Mouse (Mus musculus): ENCODE measurements around the gene Olfr808.

Gene Olfr808

GRCm38 (mm10) chr10:129765182-129765581, at the start of gene Olfr808:
Gene Olfr808 (plus strand): TSS chr10:129765482.
- Histone ChIP-seq H3K4me3 (replicated peaks; ENCODE audit: low read length) (no peak within 1 kb of the TSS), H3K36me3 (ENCODE audit: insufficient read depth, low read length) (no peaks in the 10 kb centered on the region), H3K4me1 (replicated peaks; ENCODE audit: low read depth, low read length) (no peaks in the 10 kb centered on the region), H3K27me3 (ENCODE audit: insufficient read depth, low read length) (no peaks in the 10 kb centered on the region), H3K9me3 (ENCODE audit: low read length) (no peaks in the 10 kb centered on the region)
- TF ChIP-seq NANOG (IDR thresholded peaks at IDR 0.05; ENCODE audit: borderline replicate concordance, low read length) (no peak), CTCF (conservative IDR thresholded peaks at IDR 0.05; ENCODE audit: low read length) (no peak), POU5F1 (IDR thresholded peaks at IDR 0.05; ENCODE audit: borderline replicate concordance, low read length) (no peak)

GRCm38 (mm10) chr10:129729275-129729674, 36.0 kb upstream of the Olfr808 start, which contains the start of gene Olfr805:
Gene Olfr805 (minus strand): TSS chr10:129729375.
- peaks cover 3% of the 10 kb centered on the region for H3K9me3 ChIP-seq (ENCODE audit: low read length)
- H3K27me3 ChIP-seq (ENCODE audit: insufficient read depth, low read length), result no peaks in the 10 kb centered on the region
- no peak for TF ChIP-seq CTCF (conservative IDR thresholded peaks at IDR 0.05; ENCODE audit: low read length)
- TF ChIP-seq NANOG (IDR thresholded peaks at IDR 0.05; ENCODE audit: borderline replicate concordance, low read length), result no peak
- TF ChIP-seq POU5F1 (IDR thresholded peaks at IDR 0.05; ENCODE audit: borderline replicate concordance, low read length), result no peak

GRCm38 (mm10) chr10:129741821-129742220, 23.5 kb upstream of the Olfr808 start, which contains the start of gene Olfr806:
Gene Olfr806 (minus strand): TSS chr10:129741921.
- Histone ChIP-seq H3K36me3 (ENCODE audit: insufficient read depth, low read length) (no peaks in the 10 kb centered on the region), H3K27me3 (ENCODE audit: insufficient read depth, low read length) (no peaks in the 10 kb centered on the region), H3K9me3 (ENCODE audit: low read length) (no peaks in the 10 kb centered on the region), H3K4me3 (replicated peaks; ENCODE audit: low read length) (no peak within 1 kb of the TSS), H3K4me1 (replicated peaks; ENCODE audit: low read depth, low read length) (no peaks in the 10 kb centered on the region)
- TF ChIP-seq NANOG (IDR thresholded peaks at IDR 0.05; ENCODE audit: borderline replicate concordance, low read length), result no peak
- TF ChIP-seq POU5F1 (IDR thresholded peaks at IDR 0.05; ENCODE audit: borderline replicate concordance, low read length), result no peak
- no peak for TF ChIP-seq CTCF (conservative IDR thresholded peaks at IDR 0.05; ENCODE audit: low read length)

More at GRCm38 (mm10) chr10:129729275-129729674, 36.0 kb upstream of the Olfr808 start, which contains the start of gene Olfr805:
- Histone ChIP-seq H3K36me3 (ENCODE audit: insufficient read depth, low read length) (no peaks in the 10 kb centered on the region), H3K4me1 (replicated peaks; ENCODE audit: low read depth, low read length) (no peaks in the 10 kb centered on the region), H3K4me3 (replicated peaks; ENCODE audit: low read length) (no peak within 1 kb of the TSS)

GRCm38 (mm10) chr10:129757693-129758092, 7.6 kb upstream of the Olfr808 start, which contains the start of gene Olfr807:
Gene Olfr807 (minus strand): TSS chr10:129757793.
- Histone ChIP-seq H3K27me3 (ENCODE audit: insufficient read depth, low read length) (no peaks in the 10 kb centered on the region), H3K4me3 (replicated peaks; ENCODE audit: low read length) (no peak within 1 kb of the TSS), H3K4me1 (replicated peaks; ENCODE audit: low read depth, low read length) (0 out of 2 replicates have a peak, but pooled peaks cover 2% of the 10 kb centered on the region), H3K36me3 (ENCODE audit: insufficient read depth, low read length) (no peaks in the 10 kb centered on the region), H3K9me3 (ENCODE audit: low read length) (no peaks in the 10 kb centered on the region)
- TF ChIP-seq POU5F1 (IDR thresholded peaks at IDR 0.05; ENCODE audit: borderline replicate concordance, low read length) (no peak), NANOG (IDR thresholded peaks at IDR 0.05; ENCODE audit: borderline replicate concordance, low read length) (no peak), CTCF (conservative IDR thresholded peaks at IDR 0.05; ENCODE audit: low read length) (no peak)

GRCm38 (mm10) chr10:129774338-129774737, 9.1 kb downstream of the Olfr808 start, which contains the start of gene Olfr809:
Gene Olfr809 (plus strand): TSS chr10:129774638.
- Histone ChIP-seq H3K27me3 (ENCODE audit: insufficient read depth, low read length) (no peaks in the 10 kb centered on the region), H3K36me3 (ENCODE audit: insufficient read depth, low read length) (no peaks in the 10 kb centered on the region), H3K9me3 (ENCODE audit: low read length) (no peaks in the 10 kb centered on the region), H3K4me1 (replicated peaks; ENCODE audit: low read depth, low read length) (no peaks in the 10 kb centered on the region), H3K4me3 (replicated peaks; ENCODE audit: low read length) (no peak within 1 kb of the TSS)
- TF ChIP-seq POU5F1 (IDR thresholded peaks at IDR 0.05; ENCODE audit: borderline replicate concordance, low read length) (no peak), CTCF (conservative IDR thresholded peaks at IDR 0.05; ENCODE audit: low read length) (no peak)

GRCm38 (mm10) chr10:129778123-129778522, 12.8 kb downstream of the Olfr808 start:
- Histone ChIP-seq H3K9me3 (ENCODE audit: low read length) (no peaks in the 10 kb centered on the region), H3K4me1 (replicated peaks; ENCODE audit: low read depth, low read length) (no peaks in the 10 kb centered on the region), H3K36me3 (ENCODE audit: insufficient read depth, low read length) (no peaks in the 10 kb centered on the region), H3K4me3 (replicated peaks; ENCODE audit: low read length) (no peak overlapping the region), H3K27me3 (ENCODE audit: insufficient read depth, low read length) (no peaks in the 10 kb centered on the region)
- no peak for TF ChIP-seq POU5F1 (IDR thresholded peaks at IDR 0.05; ENCODE audit: borderline replicate concordance, low read length)
- TF ChIP-seq NANOG (IDR thresholded peaks at IDR 0.05; ENCODE audit: borderline replicate concordance, low read length), result no peak
- no peak for TF ChIP-seq CTCF (conservative IDR thresholded peaks at IDR 0.05; ENCODE audit: low read length)

- H3K4me3 ChIP-seq (replicated peaks; ENCODE audit: low read length), result no peak within 1 kb of the TSS
- H3K9me3 ChIP-seq (ENCODE audit: low read length), result no peaks in the 10 kb centered on the region
- TF ChIP-seq POU5F1 (IDR thresholded peaks at IDR 0.05; ENCODE audit: borderline replicate concordance, low read length) (no peak), NANOG (IDR thresholded peaks at IDR 0.05; ENCODE audit: borderline replicate concordance, low read length) (no peak), CTCF (conservative IDR thresholded peaks at IDR 0.05; ENCODE audit: low read length) (no peak)
- no peaks in the 10 kb centered on the region for H3K27me3 ChIP-seq (ENCODE audit: insufficient read depth, low read length)
- no peaks in the 10 kb centered on the region for H3K36me3 ChIP-seq (ENCODE audit: insufficient read depth, low read length)
- no peaks in the 10 kb centered on the region for H3K4me1 ChIP-seq (replicated peaks; ENCODE audit: low read depth, low read length)
These were observed 29.5 kb downstream of the Olfr808 start, which contains the start of gene Olfr810 for GRCm38 (mm10) chr10:129794817-129795216. Gene Olfr810 (minus strand): TSS chr10:129794917.

- no peak within 1 kb of the TSS for H3K4me3 ChIP-seq (replicated peaks; ENCODE audit: low read length)
- H3K4me1 ChIP-seq (replicated peaks; ENCODE audit: low read depth, low read length), result no peaks in the 10 kb centered on the region
- H3K27me3 ChIP-seq (ENCODE audit: insufficient read depth, low read length), result no peaks in the 10 kb centered on the region
- no peak for TF ChIP-seq CTCF (conservative IDR thresholded peaks at IDR 0.05; ENCODE audit: low read length)
- TF ChIP-seq POU5F1 (IDR thresholded peaks at IDR 0.05; ENCODE audit: borderline replicate concordance, low read length), result no peak
- TF ChIP-seq NANOG (IDR thresholded peaks at IDR 0.05; ENCODE audit: borderline replicate concordance, low read length), result no peak
- no peaks in the 10 kb centered on the region for H3K9me3 ChIP-seq (ENCODE audit: low read length)
- H3K36me3 ChIP-seq (ENCODE audit: insufficient read depth, low read length), result no peaks in the 10 kb centered on the region
These were observed 39.0 kb downstream of the Olfr808 start, which contains the start of gene Olfr811 for GRCm38 (mm10) chr10:129804296-129804695. Gene Olfr811 (minus strand): TSS chr10:129804396.
